Mouse (Mus musculus) E14TG2a.4 (cell line): ENCODE measurements at regions not wholly inside any gene's neighbourhood (a gene's known extent, or its start where the extent isn't known, plus 50 kb on each side); places are given as distances from the start of the nearest gene placed in this dataset.

Source experiments
- CTCF ChIP-seq: conservative IDR thresholded peaks from 2 replicates; pipeline ENCODE4 v1.5.1; 2014; ENCODE audit warnings: low read length
- POU5F1 ChIP-seq: IDR thresholded peaks from 2 replicates; pipeline ENCODE4 v1.6.1; 2014; ENCODE audit warnings: low read length, borderline replicate concordance

GRCm38 (mm10) chr3:17800810-17801209, 147.4 kb upstream of the Cypt12 start:
- no peak for TF ChIP-seq CTCF
- TF ChIP-seq POU5F1: no peak
